In genomic region chr15:97825941-97826587, GRCm38 (mm10) we compare ENCODE assay signal across 8 mouse cellular contexts. TPM values are rescaled to one million over a fixed set of nuclear protein-coding genes. Genes with fewer than 3 reads are reported as not detected.
DNase-seq lines count a peak whose midpoint lies in the region; ATAC-seq and TF ChIP-seq lines count a peak whose summit lies in the region.

No protein-coding gene starts in this region.

- WGBS in forebrain, embryonic 13.5 days, result 56% methylated on average over 12 of the region's 12 CpGs
- 57% methylated on average over 12 of the region's 12 CpGs for WGBS in forebrain, embryonic 16.5 days
- WGBS in spleen, adult 2 months, result 26% methylated on average over 12 of the region's 12 CpGs
- WGBS in liver, embryonic 13.5 days (ENCODE audit: insufficient replicate concordance), result 15% methylated on average over 12 of the region's 12 CpGs
- WGBS in stomach, embryonic 16.5 days, result 60% methylated on average over 12 of the region's 12 CpGs

- no peaks in the 10 kb centered on the region for H3K9me3 ChIP-seq in forebrain, embryonic 13.5 days (replicated peaks)
- no peaks in the 10 kb centered on the region for H3K9me3 ChIP-seq in forebrain, embryonic 16.5 days (ENCODE audit: control insufficient read depth, low read length)
- no peaks in the 10 kb centered on the region for H3K9me3 ChIP-seq in liver, embryonic 13.5 days (replicated peaks)
- no peaks in the 10 kb centered on the region for H3K9me3 ChIP-seq in stomach, embryonic 16.5 days (replicated peaks; ENCODE audit: control insufficient read depth, low read length)

- peaks cover 81% of the 10 kb centered on the region for H3K4me1 ChIP-seq in forebrain, embryonic 13.5 days
- H3K4me1 ChIP-seq in forebrain, embryonic 16.5 days (replicated peaks; ENCODE audit: control insufficient read depth, insufficient read depth, low read length), result peaks cover 72% of the 10 kb centered on the region
- peaks cover 73% of the 10 kb centered on the region for H3K4me1 ChIP-seq in spleen, adult 2 months (ENCODE audit: control insufficient read depth, insufficient read depth, insufficient read length)
- peaks cover 98% of the 10 kb centered on the region for H3K4me1 ChIP-seq in liver, embryonic 13.5 days (replicated peaks)
- H3K4me1 ChIP-seq in stomach, embryonic 16.5 days (ENCODE audit: control insufficient read depth, insufficient read depth, low read length), result peaks cover 81% of the 10 kb centered on the region

- DNase-seq in spleen, adult 2 months (ENCODE audit: low read depth in 1 of 2, low spot score in 2 of 2), result peak in 1 of 2 experiments; percentile 36
- DNase-seq in spleen, adult 12 weeks (ENCODE audit: low spot score), result no peak
- DNase-seq in liver, embryonic 13.5 days, result no peak
- no peak for DNase-seq in right cerebral cortex, postnatal 14 days
- DNase-seq in urinary bladder, postnatal 4 days (ENCODE audit: low spot score in 2 of 2), result no peak

- TF ChIP-seq POLR2A in spleen, adult 2 months (IDR thresholded peaks at IDR 0.05; ENCODE audit: low read depth, low read length), result no peak

- 0 out of 2 replicates have a peak, but pooled peaks cover 3% of the 10 kb centered on the region for H3K27me3 ChIP-seq in forebrain, embryonic 13.5 days
- no peaks in the 10 kb centered on the region for H3K27me3 ChIP-seq in forebrain, embryonic 16.5 days (replicated peaks; ENCODE audit: control insufficient read depth, insufficient read depth, low read length)
- no peaks in the 10 kb centered on the region for H3K27me3 ChIP-seq in spleen, adult 2 months (ENCODE audit: control insufficient read depth, insufficient read depth, low read length)
- H3K27me3 ChIP-seq in liver, embryonic 13.5 days, result peaks cover 16% of the 10 kb centered on the region
- H3K27me3 ChIP-seq in stomach, embryonic 16.5 days (ENCODE audit: control insufficient read depth, insufficient read depth, low read length), result no peaks in the 10 kb centered on the region

- no peak overlapping the region for H3K27ac ChIP-seq in forebrain, embryonic 13.5 days
- no peak overlapping the region for H3K27ac ChIP-seq in forebrain, embryonic 16.5 days (ENCODE audit: low read length)
- H3K27ac ChIP-seq in spleen, adult 2 months (ENCODE audit: insufficient read depth, low read length), result peak overlapping the region; percentile 87
- peak overlapping the region; percentile 76 for H3K27ac ChIP-seq in liver, embryonic 13.5 days
- peak overlapping the region; percentile 96 for H3K27ac ChIP-seq in stomach, embryonic 16.5 days (ENCODE audit: low read length)

- H3K4me3 ChIP-seq in forebrain, embryonic 13.5 days, result no peak overlapping the region
- no peak overlapping the region; the same call in 1 of the 2 replicates for H3K4me3 ChIP-seq in forebrain, embryonic 16.5 days (replicated peaks; ENCODE audit: low read length)
- peak overlapping the region; percentile 40; the same call in 1 of the 2 replicates for H3K4me3 ChIP-seq in spleen, adult 2 months (ENCODE audit: extremely low read depth, insufficient read depth, insufficient read length)
- H3K4me3 ChIP-seq in liver, embryonic 13.5 days (replicated peaks), result peak overlapping the region; percentile 60
- peak overlapping the region; percentile 50 for H3K4me3 ChIP-seq in stomach, embryonic 16.5 days (replicated peaks; ENCODE audit: low read length)

- no peak for TF ChIP-seq CTCF in spleen, adult 2 months (IDR thresholded peaks at IDR 0.05; ENCODE audit: extremely low read depth, insufficient read depth, insufficient read length, insufficient replicate concordance)

- H3K36me3 ChIP-seq in forebrain, embryonic 13.5 days (ENCODE audit: poor library complexity, severe bottlenecking), result 0 out of 2 replicates have a peak, but pooled peaks cover 5% of the 10 kb centered on the region
- no peaks in the 10 kb centered on the region for H3K36me3 ChIP-seq in forebrain, embryonic 16.5 days (ENCODE audit: control insufficient read depth, insufficient read depth)
- H3K36me3 ChIP-seq in spleen, adult 2 months (ENCODE audit: control insufficient read depth, insufficient read depth, low read length), result 0 out of 2 replicates have a peak, but pooled peaks cover 2% of the 10 kb centered on the region
- H3K36me3 ChIP-seq in liver, embryonic 13.5 days, result 0 out of 2 replicates have a peak, but pooled peaks cover 4% of the 10 kb centered on the region
- H3K36me3 ChIP-seq in stomach, embryonic 16.5 days (ENCODE audit: control insufficient read depth, insufficient read depth, low read length), result no peaks in the 10 kb centered on the region

- H3K9ac ChIP-seq in forebrain, embryonic 13.5 days, result peak overlapping the region; percentile 48
- no peak overlapping the region; the same call in 1 of the 2 replicates for H3K9ac ChIP-seq in forebrain, embryonic 16.5 days (replicated peaks; ENCODE audit: low read depth, low read length)
- peak overlapping the region; percentile 72 for H3K9ac ChIP-seq in liver, embryonic 13.5 days
- H3K9ac ChIP-seq in stomach, embryonic 16.5 days (ENCODE audit: low read length), result peak overlapping the region; percentile 80

- no peak for ATAC-seq in forebrain, embryonic 13.5 days
- no peak for ATAC-seq in forebrain, embryonic 16.5 days
- ATAC-seq in liver, embryonic 13.5 days (ENCODE audit: low read depth), result peak; percentile 40
- ATAC-seq in stomach, embryonic 16.5 days (ENCODE audit: insufficient read depth, low FRiP score), result no peak

- H3K4me2 ChIP-seq in forebrain, embryonic 13.5 days, result peak overlapping the region; percentile 50
- H3K4me2 ChIP-seq in forebrain, embryonic 16.5 days (ENCODE audit: low read length), result no peak overlapping the region; the same call in 1 of the 2 replicates
- H3K4me2 ChIP-seq in liver, embryonic 13.5 days, result peak overlapping the region; percentile 87
- H3K4me2 ChIP-seq in stomach, embryonic 16.5 days (ENCODE audit: low read depth, low read length), result peak overlapping the region; percentile 83

RNA-seq across cellular contexts. Expression of gene Hdac7, which starts 18.2 kb away (rescaled TPM):
- 20.3 and 23.3 TPM in 2 replicates for polyA plus RNA-seq in forebrain, embryonic 13.5 days (2015; fragmentation: Nextera tagmentation; extraction: Ambion mirVana)
- 21.7 and 31.1 TPM in 2 replicates for polyA plus RNA-seq in forebrain, embryonic 16.5 days (2015; fragmentation: Nextera tagmentation; extraction: Ambion mirVana)
- polyA plus RNA-seq in spleen, adult 2 months (2012; rRNA removed), result 104 and 137 TPM in 2 replicates
- polyA plus RNA-seq in liver, embryonic 13.5 days (2015; fragmentation: Nextera tagmentation; extraction: Ambion mirVana), result 8.0 and 8.3 TPM in 2 replicates
- 20.4 and 23.2 TPM in 2 replicates for polyA plus RNA-seq in stomach, embryonic 16.5 days (2015; fragmentation: Nextera tagmentation; extraction: Ambion mirVana)

RNA-seq across cellular contexts. Expression of gene Slc48a1, which starts 47.7 kb away (rescaled TPM):
- polyA plus RNA-seq in forebrain, embryonic 13.5 days (2015; fragmentation: Nextera tagmentation; extraction: Ambion mirVana), result 44.1 and 45.2 TPM in 2 replicates
- polyA plus RNA-seq in forebrain, embryonic 16.5 days (2015; fragmentation: Nextera tagmentation; extraction: Ambion mirVana), result 72.9 and 78.2 TPM in 2 replicates
- 94.0 and 117 TPM in 2 replicates for polyA plus RNA-seq in spleen, adult 2 months (2012; rRNA removed)
- 89.5 and 101 TPM in 2 replicates for polyA plus RNA-seq in liver, embryonic 13.5 days (2015; fragmentation: Nextera tagmentation; extraction: Ambion mirVana)
- polyA plus RNA-seq in stomach, embryonic 16.5 days (2015; fragmentation: Nextera tagmentation; extraction: Ambion mirVana), result 36.5 and 39.3 TPM in 2 replicates

RNA-seq across cellular contexts. Expression of gene Rapgef3, which starts 58.3 kb away (rescaled TPM):
- polyA plus RNA-seq in forebrain, embryonic 13.5 days (2015; fragmentation: Nextera tagmentation; extraction: Ambion mirVana), result 6.7 and 7.8 TPM in 2 replicates
- 8.9 and 13.3 TPM in 2 replicates for polyA plus RNA-seq in forebrain, embryonic 16.5 days (2015; fragmentation: Nextera tagmentation; extraction: Ambion mirVana)
- polyA plus RNA-seq in spleen, adult 2 months (2012; rRNA removed), result 28.8 and 33.6 TPM in 2 replicates
- polyA plus RNA-seq in liver, embryonic 13.5 days (2015; fragmentation: Nextera tagmentation; extraction: Ambion mirVana), result 1.2 and 1.8 TPM in 2 replicates
- 9.4 and 12.6 TPM in 2 replicates for polyA plus RNA-seq in stomach, embryonic 16.5 days (2015; fragmentation: Nextera tagmentation; extraction: Ambion mirVana)

Comparison
In these comparisons a context has a peak if more than half of its experiments do, and no peak if none do; other contexts are left out.
1. H3K27ac ChIP-seq: peak in spleen, adult 2 months (single experiment), liver, embryonic 13.5 days (single experiment) and stomach, embryonic 16.5 days (single experiment); none in forebrain, embryonic 13.5 days (single experiment) and forebrain, embryonic 16.5 days (single experiment).
2. H3K4me3 ChIP-seq: peak in spleen, adult 2 months (single experiment), liver, embryonic 13.5 days (single experiment) and stomach, embryonic 16.5 days (single experiment); none in forebrain, embryonic 13.5 days (single experiment) and forebrain, embryonic 16.5 days (single experiment).